Mouse (Mus musculus) embryo, embryonic 10.5 days (tissue): Measurements from ENCODE around the gene Ripply3.
"Not testable (repeated sequence)": the region's sequence is repeated elsewhere in the genome, so short reads cannot be mapped to it uniquely, and the experiment has no call there.

Source experiments
- DNase-seq: peaks from one replicate; pipeline ENCODE4 v3.0.0-alpha.2; 2015; ENCODE audit warnings: low spot score

Ripply3 gene

GRCm38 (mm10) chr16:94314626-94315025 lies 13.6 kb upstream of the Ripply3 start:
- DNase-seq = no peak

GRCm38 (mm10) chr16:94315215-94315614 lies 13.0 kb upstream of the Ripply3 start:
- DNase-seq = no peak

- DNase-seq = no peak
These were observed 10.5 kb upstream of the Ripply3 start for GRCm38 (mm10) chr16:94317752-94318151.

- no peak for DNase-seq
These were observed 8.0 kb upstream of the Ripply3 start for GRCm38 (mm10) chr16:94320223-94320622.

- no peak for DNase-seq
These were observed 4.5 kb upstream of the Ripply3 start for GRCm38 (mm10) chr16:94323681-94324080.

GRCm38 (mm10) chr16:94326008-94326407 lies 2.2 kb upstream of the Ripply3 start:
- DNase-seq = no peak

- peak; percentile 45 for DNase-seq
These were observed 954 bp downstream of the Ripply3 start for GRCm38 (mm10) chr16:94328881-94329867.

- no peak for DNase-seq
These were observed 2.2 kb downstream of the Ripply3 start for GRCm38 (mm10) chr16:94330429-94330828.

- no peak for DNase-seq
These were observed 3.1 kb downstream of the Ripply3 start for GRCm38 (mm10) chr16:94331233-94331885.

- peak; percentile 67 for DNase-seq
These were observed 3.6 kb downstream of the Ripply3 start for GRCm38 (mm10) chr16:94331886-94332252.

- DNase-seq = no peak
These were observed 7.4 kb downstream of the Ripply3 start for GRCm38 (mm10) chr16:94335656-94336055.

GRCm38 (mm10) chr16:94339164-94340160 lies 11.2 kb downstream of the Ripply3 start:
- DNase-seq = not testable (repeated sequence)

- no peak for DNase-seq
These were observed 17.5 kb downstream of the Ripply3 start for GRCm38 (mm10) chr16:94345733-94346132.

GRCm38 (mm10) chr16:94347080-94347731 lies 19.0 kb downstream of the Ripply3 start:
- DNase-seq = no peak

GRCm38 (mm10) chr16:94348779-94349178 lies 20.6 kb downstream of the Ripply3 start:
- DNase-seq = no peak

- no peak for DNase-seq
These were observed 21.5 kb downstream of the Ripply3 start for GRCm38 (mm10) chr16:94349588-94350286.

GRCm38 (mm10) chr16:94350287-94350677 lies 22.1 kb downstream of the Ripply3 start:
- no peak for DNase-seq

GRCm38 (mm10) chr16:94354450-94354849 lies 26.2 kb downstream of the Ripply3 start:
- peak; percentile 62 for DNase-seq

- DNase-seq = no peak
These were observed 27.8 kb downstream of the Ripply3 start for GRCm38 (mm10) chr16:94356046-94356445.

- DNase-seq = no peak
These were observed 28.7 kb downstream of the Ripply3 start for GRCm38 (mm10) chr16:94356776-94357494.
